Mouse (Mus musculus) large intestine, adult 2 months (tissue): ENCODE measurements around the gene H2al1j. TPM values are rescaled to one million over a fixed set of nuclear protein-coding genes. Genes with fewer than 3 reads are reported as not detected.

ENCODE experiments used
- polyA plus RNA-seq: library from polyadenylated mRNA; depleted of rRNA; stranded (reverse); fragments of >200 nt; gene quantifications from 2 replicates; pipeline ENCODE4 v1.2.3, GENCODE M21; 2012; rRNA removed

H2al1j gene
- polyA plus RNA-seq, 1 experiment = not detected

Other genes starting within 250 kb of the H2al1j start
- gene H2al1a, start 28.6 kb upstream of the H2al1j start, polyA plus RNA-seq = not detected in 2 replicates
- not detected in 2 replicates for gene H2al1b, start 25.4 kb upstream of the H2al1j start, polyA plus RNA-seq
- gene H2al1c, start 22.2 kb upstream of the H2al1j start, polyA plus RNA-seq = not detected in 2 replicates
- not detected in 2 replicates for gene H2al1d, start 19.0 kb upstream of the H2al1j start, polyA plus RNA-seq
- not detected in 2 replicates for gene H2al1e, start 15.9 kb upstream of the H2al1j start, polyA plus RNA-seq
- gene H2al1f, start 12.7 kb upstream of the H2al1j start, polyA plus RNA-seq = not detected in 2 replicates
- not detected in 2 replicates for gene H2al1g, start 9.6 kb upstream of the H2al1j start, polyA plus RNA-seq
- gene H2al1h, start 6.3 kb upstream of the H2al1j start, polyA plus RNA-seq = not detected in 2 replicates
- gene H2al1i, start 3.2 kb upstream of the H2al1j start, polyA plus RNA-seq = not detected in 2 replicates